Mouse (Mus musculus) cerebellum, adult 2 months (tissue): Measurements from ENCODE around the gene Gdap2. TPM values are rescaled to one million over a fixed set of nuclear protein-coding genes. Genes with fewer than 3 reads are reported as not detected.

Experiments
- DNase-seq, 2 experiments: peaks; one replicate each; pipeline ENCODE4 v3.0.0; 2021
- H3K27ac ChIP-seq: fragments of 200-500 bp; 2 replicates; pipeline ENCODE4 v1.5.1; 2012; ENCODE audit warnings: low read length, control low read depth, inconsistent platforms; ENCODE audit not compliant: insufficient read depth
- H3K27me3 ChIP-seq: fragments of 200-500 bp; 2 replicates; pipeline ENCODE4 v1.6.1; 2012; ENCODE audit warnings: inconsistent platforms, mild to moderate bottlenecking, low read length, moderate library complexity; ENCODE audit not compliant: control insufficient read depth, insufficient read depth
- H3K4me1 ChIP-seq: fragments of 200-500 bp; 2 replicates; pipeline ENCODE4 v1.6.1; 2011; ENCODE audit warnings: low read length; ENCODE audit not compliant: control insufficient read depth, insufficient read depth
- H3K4me3 ChIP-seq: fragments of 200-500 bp; replicated peaks from 2 replicates; pipeline ENCODE3; 2011; ENCODE audit warnings: mild to moderate bottlenecking, low read depth, low read length, control low read depth; ENCODE audit not compliant: insufficient read depth
- CTCF ChIP-seq: fragments of 200-500 bp; IDR thresholded peaks from 2 replicates; pipeline ENCODE4 v1.5.1; 2011; ENCODE audit warnings: low read depth, mild to moderate bottlenecking, control low read depth, low read length, moderate library complexity, borderline replicate concordance; ENCODE audit not compliant: insufficient read depth
- POLR2A ChIP-seq: fragments of 200-500 bp; IDR thresholded peaks from 2 replicates; pipeline ENCODE4 v1.6.1; 2011; ENCODE audit warnings: low read length, control low read depth, borderline replicate concordance; ENCODE audit not compliant: insufficient read depth
- WGBS: fragments of 180-500 bp; shearing (Covaris S2); methylation state at CpG from one replicate; pipeline ENCODE4 v1.1.7; 2018; 5-methylcytosine and 5-hydroxymethylcytosine counted together
- polyA plus RNA-seq: library from polyadenylated mRNA; depleted of rRNA; stranded (reverse); fragments of >200 nt; gene quantifications from 2 replicates; pipeline ENCODE4 v1.2.3, GENCODE M21; 2012; rRNA removed

Gene Gdap2
- polyA plus RNA-seq, result 37.2 and 37.8 TPM in 2 replicates

DNA sequence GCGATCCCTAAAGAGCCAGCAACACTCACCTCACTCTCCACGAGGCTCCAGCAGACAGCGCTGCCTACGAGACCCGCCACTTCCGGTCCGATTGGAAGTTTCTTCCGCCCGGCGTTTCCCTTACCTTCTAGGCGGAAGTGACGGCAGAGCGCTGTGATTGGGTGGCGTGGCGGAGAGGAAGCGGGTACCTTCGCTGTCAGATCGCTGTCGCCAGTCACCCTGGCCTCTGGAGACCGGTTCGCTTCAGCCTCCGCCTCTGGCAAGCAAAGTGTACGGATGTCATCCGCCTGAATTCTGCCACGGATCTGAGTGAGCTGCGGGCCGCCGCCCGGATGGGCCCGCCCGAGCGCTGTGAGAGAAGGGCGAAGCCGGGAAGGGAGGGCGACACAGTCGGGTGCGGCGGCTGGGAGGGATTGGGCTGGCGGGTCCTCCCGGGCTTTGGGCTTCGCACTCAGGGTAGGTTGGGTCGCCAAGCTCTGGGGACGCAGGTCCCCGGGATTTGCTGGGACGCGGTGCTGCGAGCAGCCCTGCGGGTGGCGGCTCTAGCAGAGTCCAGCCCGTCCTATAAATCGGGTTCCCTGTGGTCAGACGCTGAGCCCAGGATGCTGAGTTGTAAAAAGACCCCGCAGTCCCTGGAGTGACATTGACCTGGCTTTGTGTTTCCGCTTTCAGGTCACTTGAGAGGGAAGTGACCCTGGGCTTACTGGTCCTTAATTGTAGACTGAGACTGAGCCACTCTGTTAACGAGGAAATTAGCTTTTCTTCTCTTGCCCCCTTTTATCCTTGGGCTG lies at the start of gene Gdap2, which contains the start of gene Wdr3:
Gdap2 (plus strand) TSS at position 67 of the 791 bp plus-strand sequence.
Wdr3 (minus strand) TSS at position 93 of the 791 bp plus-strand sequence.
- WGBS, result under 1% methylated on average over 55 of the region's 55 CpGs
- H3K4me1 ChIP-seq, result peaks cover 8% of the 10 kb centered on the region; the same call in 1 of the 2 replicates
- TF ChIP-seq CTCF, result no peak
- peak; percentile 95 for TF ChIP-seq POLR2A
- DNase-seq, result peak; percentile 95
- H3K27ac ChIP-seq, result peak within 1 kb of the TSS; percentile 80
- H3K27me3 ChIP-seq, result no peaks in the 10 kb centered on the region
- H3K4me3 ChIP-seq, result peak within 1 kb of the TSS; percentile 90

DNA sequence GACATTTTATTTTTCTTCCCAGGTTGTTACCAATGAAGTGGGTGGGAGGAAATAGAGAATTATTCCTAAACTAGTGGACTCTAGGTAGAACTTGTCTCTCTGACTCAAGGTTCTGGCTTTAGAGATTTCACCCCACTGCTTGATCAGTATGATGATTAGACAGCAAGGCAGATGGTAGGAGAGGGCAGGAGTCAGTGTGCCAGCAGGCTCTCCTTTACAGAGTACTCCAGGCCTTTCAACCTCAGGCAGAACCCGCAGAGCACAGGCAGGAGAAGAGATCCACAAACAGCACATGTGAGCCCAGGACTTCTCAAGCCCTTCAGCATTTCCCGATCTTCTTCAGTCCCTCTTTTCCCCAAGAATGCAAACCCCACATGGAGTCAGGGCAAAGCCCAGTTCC lies 43.5 kb upstream of the Gdap2 start:
- H3K27me3 ChIP-seq, result no peaks in the 10 kb centered on the region
- H3K4me1 ChIP-seq, result peaks cover 7% of the 10 kb centered on the region
- 18% methylated on average over 2 of the region's 2 CpGs for WGBS
- no peak for TF ChIP-seq CTCF
- TF ChIP-seq POLR2A, result no peak
- H3K27ac ChIP-seq, result peak overlapping the region; percentile 59; the same call in 1 of the 2 replicates
- no peak overlapping the region for H3K4me3 ChIP-seq
- peak; percentile 35 to 65 for DNase-seq

DNA sequence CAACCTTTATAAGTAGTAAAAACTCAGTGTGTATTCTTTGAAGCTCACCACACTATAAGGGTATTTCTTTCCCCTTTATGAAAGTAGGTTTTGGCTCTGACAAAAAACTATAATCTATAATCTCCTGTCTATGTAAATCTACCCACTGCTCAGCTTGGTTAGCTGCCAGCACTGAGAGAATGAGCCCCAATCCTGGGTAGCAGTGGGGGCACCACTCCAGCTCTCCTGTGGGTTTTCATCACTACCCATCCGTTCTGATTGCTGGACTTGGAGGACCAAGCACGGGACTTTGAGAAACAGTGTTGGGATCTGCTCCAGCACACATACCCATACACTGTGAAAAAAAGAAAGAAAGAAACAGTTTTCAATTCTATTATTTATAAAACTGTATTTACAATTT lies 40.2 kb upstream of the Gdap2 start:
- TF ChIP-seq CTCF (no peak), POLR2A (no peak)
- peaks cover 7% of the 10 kb centered on the region for H3K4me1 ChIP-seq
- 4% methylated on average over 2 of the region's 2 CpGs for WGBS

DNA sequence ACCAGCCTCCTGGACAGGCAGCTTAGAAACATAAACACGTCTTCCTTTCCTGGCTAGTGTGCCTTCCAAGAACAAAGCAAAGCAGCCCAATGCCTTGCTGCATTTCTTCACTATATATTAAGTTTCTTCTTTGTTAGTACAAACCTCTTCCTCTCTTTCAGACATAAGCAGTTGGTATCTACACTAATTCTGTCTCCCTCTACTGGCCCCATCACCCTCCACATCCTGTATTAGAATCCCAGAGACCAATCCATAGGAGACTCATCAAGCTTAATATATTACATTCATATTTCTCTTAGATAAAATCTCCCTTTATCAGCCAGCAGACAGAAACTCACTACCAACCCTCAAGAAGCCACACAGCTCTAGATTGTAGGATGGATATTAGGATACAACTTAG lies 39.7 kb upstream of the Gdap2 start:
- no peak for DNase-seq
- no peak overlapping the region for H3K27ac ChIP-seq
- no peaks in the 10 kb centered on the region for H3K27me3 ChIP-seq
- TF ChIP-seq POLR2A (no peak), CTCF (no peak)
- 12% methylated on average over 1 of the region's 1 CpGs for WGBS
- H3K4me1 ChIP-seq, result peaks cover 7% of the 10 kb centered on the region
- H3K4me3 ChIP-seq, result no peak overlapping the region

More for the DNA sequence above, 40.2 kb upstream of the Gdap2 start:
- H3K27me3 ChIP-seq, result no peaks in the 10 kb centered on the region
- peak; percentile 52 to 73 for DNase-seq
- H3K4me3 ChIP-seq, result no peak overlapping the region
- H3K27ac ChIP-seq, result no peak overlapping the region

DNA sequence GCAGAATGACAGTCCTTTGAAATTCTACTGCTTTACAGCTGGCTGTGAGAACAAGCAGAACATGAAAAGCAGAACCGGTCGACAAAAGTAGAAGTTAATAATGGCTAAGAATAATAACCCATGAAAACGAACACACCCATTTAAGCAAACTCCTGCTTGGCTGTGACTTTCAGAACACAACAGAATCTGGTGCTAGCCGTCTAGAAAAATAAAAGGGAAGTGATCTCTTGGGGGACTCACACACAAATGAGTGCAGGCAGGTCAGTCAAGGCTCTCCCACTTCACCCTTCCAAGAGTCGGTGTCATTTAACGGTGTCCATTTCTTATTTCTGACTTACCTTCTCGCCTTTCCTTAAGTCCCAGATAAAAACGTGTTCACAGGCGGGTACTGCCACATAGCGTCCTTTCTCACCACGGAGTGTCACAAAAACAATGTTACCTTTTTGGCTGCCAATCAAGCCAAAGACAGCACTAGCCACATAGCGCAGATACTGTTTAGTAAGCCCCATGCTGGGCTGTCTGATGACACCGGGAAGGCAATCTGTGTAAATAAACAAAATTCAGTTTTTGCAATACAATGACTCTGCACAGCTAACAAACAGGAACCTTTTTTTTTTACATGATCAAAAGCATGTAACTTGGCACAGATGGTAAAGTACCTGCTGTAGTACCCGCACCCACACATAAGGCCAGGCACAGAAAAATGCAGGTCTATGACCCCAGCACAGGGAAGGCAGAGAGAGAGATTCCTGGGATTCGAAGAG lies 1.3 kb upstream of the Gdap2 start:
- peak overlapping the region; percentile 90 for H3K4me3 ChIP-seq
- WGBS, result 81% methylated on average over 15 of the region's 15 CpGs
- no peaks in the 10 kb centered on the region for H3K27me3 ChIP-seq
- H3K27ac ChIP-seq, result no peak overlapping the region
- H3K4me1 ChIP-seq, result peaks cover 5% of the 10 kb centered on the region; the same call in 1 of the 2 replicates
- DNase-seq, result no peak
- TF ChIP-seq CTCF (no peak), POLR2A (no peak)

DNA sequence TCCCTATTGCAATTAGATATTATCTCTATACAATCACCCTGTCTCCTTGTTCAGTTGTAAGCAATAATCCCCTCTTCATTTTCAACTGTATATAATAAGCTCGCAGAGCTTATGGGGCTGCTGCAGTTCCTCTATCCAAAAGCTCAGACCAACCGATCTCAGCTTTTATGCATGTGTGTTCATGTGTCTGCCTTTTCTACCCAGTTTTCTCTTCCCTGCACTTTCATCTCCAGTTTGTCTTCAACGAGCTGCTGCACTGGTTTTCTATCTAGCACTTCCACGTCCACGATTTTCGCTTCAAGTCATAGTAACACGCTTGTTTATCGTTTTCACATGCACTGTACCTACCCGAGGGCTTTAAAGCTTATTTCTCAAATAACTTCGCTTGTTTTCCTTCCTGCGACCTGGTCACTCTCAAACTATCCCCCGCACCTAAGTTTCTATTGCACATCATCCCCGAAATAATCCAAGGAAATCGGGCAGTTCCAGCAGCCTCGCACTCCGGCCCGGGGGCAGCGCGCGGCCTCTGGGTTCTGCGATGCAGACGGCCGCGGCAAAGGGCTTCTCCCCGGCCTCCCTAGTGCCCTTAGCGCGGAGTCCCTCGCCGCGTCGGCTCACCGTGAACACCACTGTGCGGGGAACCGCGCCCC lies 391 bp upstream of the Gdap2 start:
- H3K27ac ChIP-seq, result no peak overlapping the region
- no peaks in the 10 kb centered on the region for H3K27me3 ChIP-seq
- H3K4me3 ChIP-seq, result peak overlapping the region; percentile 90
- TF ChIP-seq CTCF, result no peak
- no peak for TF ChIP-seq POLR2A
- H3K4me1 ChIP-seq, result peaks cover 8% of the 10 kb centered on the region; the same call in 1 of the 2 replicates
- no peak for DNase-seq
- WGBS, result 2% methylated on average over 35 of the region's 35 CpGs

DNA sequence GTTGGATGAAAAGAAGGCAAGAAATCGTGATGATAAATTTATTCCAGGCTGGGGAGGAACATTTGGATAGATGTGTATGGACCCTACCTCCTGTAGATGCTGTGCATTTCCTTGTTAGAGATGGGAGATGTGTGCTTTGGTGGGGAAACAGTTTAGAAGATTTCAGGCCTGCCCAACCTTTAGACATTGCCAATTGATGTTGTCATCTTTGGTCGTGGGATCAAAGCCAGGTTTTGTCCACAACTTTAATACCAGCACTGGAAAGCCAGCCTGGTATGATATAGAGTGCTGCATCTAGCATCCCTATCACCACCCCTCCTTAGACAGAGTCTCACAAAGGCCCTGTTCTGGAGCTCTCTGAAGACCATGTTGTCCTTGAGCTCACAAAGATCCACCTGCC lies 1.4 kb downstream of the Gdap2 start:
- Histone ChIP-seq H3K27ac (no peak overlapping the region), H3K27me3 (no peaks in the 10 kb centered on the region), H3K4me1 (peaks cover 8% of the 10 kb centered on the region; the same call in 1 of the 2 replicates), H3K4me3 (no peak overlapping the region)
- DNase-seq, result peak in 1 of 2 experiments; percentile 12
- no peak for TF ChIP-seq CTCF
- TF ChIP-seq POLR2A, result no peak
- WGBS, result 48% methylated on average over 2 of the region's 2 CpGs
